Mouse (Mus musculus): ENCODE data around the gene Gm20431. TPM values are rescaled to one million over a fixed set of nuclear protein-coding genes. Genes with fewer than 3 reads are reported as not detected.

Gene Gm20431
- 9.5 and 15.3 TPM in 2 replicates for polyA plus RNA-seq (2012; rRNA removed)

DNA sequence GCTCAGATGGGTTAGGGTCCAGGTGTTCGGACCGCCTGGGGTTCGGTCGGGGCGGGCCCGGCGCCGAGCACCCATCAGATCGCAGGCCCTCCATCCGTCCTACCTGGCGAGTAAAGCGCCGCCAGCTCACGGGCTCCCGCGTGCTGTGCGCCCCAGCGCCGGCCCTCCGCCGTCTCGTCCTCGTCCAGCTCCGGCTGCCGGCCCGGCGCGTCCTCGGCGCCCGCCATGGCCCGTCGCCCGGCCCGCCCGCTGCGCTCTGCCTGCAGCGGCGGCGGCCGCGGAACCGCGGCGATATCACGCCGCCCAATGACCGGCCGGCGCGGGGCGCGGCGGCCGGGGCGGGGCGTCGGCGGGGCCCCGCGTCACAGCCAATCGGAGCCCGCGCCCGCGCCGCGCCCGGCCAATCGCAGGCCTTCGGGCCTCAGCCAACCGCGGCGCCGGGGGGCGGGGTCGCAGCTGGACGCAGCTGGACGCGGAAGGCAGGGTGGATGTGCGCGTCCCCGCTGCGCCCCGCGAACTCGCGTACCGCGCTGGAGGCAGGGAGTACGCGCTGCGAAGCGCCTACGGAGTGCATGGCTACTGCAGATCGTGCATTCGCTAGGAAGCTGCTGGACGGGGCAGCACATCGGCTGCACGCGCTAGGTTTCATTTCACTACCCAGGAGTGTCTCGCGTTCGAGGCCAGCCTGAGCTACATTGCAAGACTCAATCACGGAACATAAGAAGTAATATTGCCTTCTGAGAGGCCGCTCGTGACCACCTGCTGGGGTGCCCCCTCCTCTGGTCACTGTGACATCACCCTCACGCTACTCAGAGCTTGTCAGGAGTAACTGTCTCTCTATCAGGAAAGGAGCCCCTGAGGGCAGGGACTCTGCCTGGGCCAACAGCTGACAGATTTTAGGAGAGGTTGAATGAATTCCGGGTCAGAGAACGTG is at the start of gene Gm20431:
Gene Gm20431 (minus strand): TSS at position 227 of the 934 bp plus-strand sequence.
- DNase-seq, result peak; percentile 93
- Histone ChIP-seq H3K27ac (ENCODE audit: control insufficient read depth, insufficient read depth, low read length) (peak within 1 kb of the TSS; percentile 16; the same call in 1 of the 2 replicates), H3K27me3 (ENCODE audit: control insufficient read depth, insufficient read depth, low read length) (no peaks in the 10 kb centered on the region), H3K4me1 (replicated peaks; ENCODE audit: control insufficient read depth, insufficient read depth, low read length) (peaks cover 50% of the 10 kb centered on the region), H3K4me3 (ENCODE audit: control insufficient read depth, insufficient read depth, low read length) (peak within 1 kb of the TSS; percentile 100), H3K36me3 (ENCODE audit: control insufficient read depth, insufficient read depth, low read length) (no peaks in the 10 kb centered on the region)
- TF ChIP-seq CTCF (IDR thresholded peaks at IDR 0.05; ENCODE audit: borderline replicate concordance, control insufficient read depth, extremely low read depth, insufficient read depth, low read length, poor library complexity) (no peak), POLR2A (IDR thresholded peaks at IDR 0.05; ENCODE audit: control insufficient read depth, extremely low read depth, insufficient read depth, low read length, poor library complexity) (peak; percentile 96)
- WGBS, result 2% methylated on average over 109 of the region's 110 CpGs

DNA sequence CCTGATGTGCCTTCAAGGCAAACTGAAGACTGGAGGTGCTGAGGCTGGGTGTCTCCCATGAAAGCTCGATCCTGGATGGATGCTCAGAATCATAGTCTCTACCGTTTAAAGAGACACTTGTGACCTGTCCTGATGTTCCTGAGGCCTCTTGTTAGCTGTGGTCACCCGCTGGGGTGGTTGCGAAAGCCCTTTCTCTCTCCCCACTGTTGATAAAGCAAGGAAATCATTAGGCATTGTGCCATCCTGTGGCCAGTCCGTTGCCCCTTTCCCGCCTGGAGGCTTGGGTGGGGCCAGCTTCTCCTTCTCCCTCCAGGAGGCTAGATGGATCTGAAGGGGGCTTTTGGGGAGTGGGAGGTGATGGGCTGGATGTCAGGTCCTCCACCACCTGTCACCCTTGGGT is 49.3 kb upstream of the Gm20431 start:
- Histone ChIP-seq H3K27ac (ENCODE audit: control insufficient read depth, insufficient read depth, low read length) (no peak overlapping the region), H3K36me3 (ENCODE audit: control insufficient read depth, insufficient read depth, low read length) (no peaks in the 10 kb centered on the region), H3K4me3 (ENCODE audit: control insufficient read depth, insufficient read depth, low read length) (no peak overlapping the region), H3K27me3 (ENCODE audit: control insufficient read depth, insufficient read depth, low read length) (no peaks in the 10 kb centered on the region), H3K4me1 (replicated peaks; ENCODE audit: control insufficient read depth, insufficient read depth, low read length) (peaks cover 20% of the 10 kb centered on the region)
- 89% methylated on average over 6 of the region's 6 CpGs for WGBS
- TF ChIP-seq CTCF (IDR thresholded peaks at IDR 0.05; ENCODE audit: borderline replicate concordance, control insufficient read depth, extremely low read depth, insufficient read depth, low read length, poor library complexity) (no peak), POLR2A (IDR thresholded peaks at IDR 0.05; ENCODE audit: control insufficient read depth, extremely low read depth, insufficient read depth, low read length, poor library complexity) (no peak)
- DNase-seq, result no peak

DNA sequence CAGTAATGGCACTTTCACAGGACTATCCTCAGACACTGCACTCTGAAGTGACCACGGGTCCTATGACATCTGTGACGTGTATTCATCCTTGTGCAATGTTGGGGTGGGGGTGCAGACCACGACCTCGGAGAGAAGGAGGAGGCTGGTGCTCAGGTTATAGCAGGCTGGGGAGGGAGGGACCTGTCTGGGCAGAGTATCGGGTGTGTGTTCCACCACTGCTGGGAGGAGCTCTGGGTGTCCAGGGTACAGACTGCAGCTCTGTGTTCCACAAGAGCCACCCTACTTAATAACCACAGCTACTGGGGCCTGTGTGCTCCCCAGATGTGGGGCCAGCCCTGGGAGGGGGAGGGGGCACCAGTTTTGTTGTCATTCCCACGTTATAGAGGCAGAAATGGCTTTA is 48.7 kb upstream of the Gm20431 start:
- Histone ChIP-seq H3K36me3 (ENCODE audit: control insufficient read depth, insufficient read depth, low read length) (no peaks in the 10 kb centered on the region), H3K27ac (ENCODE audit: control insufficient read depth, insufficient read depth, low read length) (no peak overlapping the region), H3K4me1 (replicated peaks; ENCODE audit: control insufficient read depth, insufficient read depth, low read length) (peaks cover 20% of the 10 kb centered on the region), H3K4me3 (ENCODE audit: control insufficient read depth, insufficient read depth, low read length) (no peak overlapping the region), H3K27me3 (ENCODE audit: control insufficient read depth, insufficient read depth, low read length) (no peaks in the 10 kb centered on the region)
- no peak for DNase-seq
- WGBS, result 70% methylated on average over 6 of the region's 6 CpGs
- TF ChIP-seq POLR2A (IDR thresholded peaks at IDR 0.05; ENCODE audit: control insufficient read depth, extremely low read depth, insufficient read depth, low read length, poor library complexity), result no peak
- no peak for TF ChIP-seq CTCF (IDR thresholded peaks at IDR 0.05; ENCODE audit: borderline replicate concordance, control insufficient read depth, extremely low read depth, insufficient read depth, low read length, poor library complexity)

DNA sequence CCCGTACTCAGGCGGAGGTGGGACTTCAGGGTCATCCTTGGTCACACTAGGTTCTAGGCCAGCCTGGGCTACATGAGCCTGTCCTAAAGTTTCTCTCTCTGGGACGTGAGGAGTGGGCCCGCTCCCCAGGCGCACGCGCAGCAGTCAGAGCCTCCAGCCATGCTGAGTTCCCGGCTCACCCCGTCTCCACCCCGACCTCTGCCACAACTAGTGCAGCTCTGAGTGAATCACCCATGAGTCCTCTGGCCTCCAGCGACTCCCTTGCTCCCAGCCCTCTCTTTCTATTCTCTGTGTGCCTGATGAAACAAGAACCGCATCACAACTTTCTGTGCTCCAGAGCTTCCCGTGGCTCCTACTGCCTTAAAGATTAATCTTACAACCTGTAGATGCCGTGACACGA is 47.1 kb upstream of the Gm20431 start:
- Histone ChIP-seq H3K36me3 (ENCODE audit: control insufficient read depth, insufficient read depth, low read length) (no peaks in the 10 kb centered on the region), H3K4me1 (replicated peaks; ENCODE audit: control insufficient read depth, insufficient read depth, low read length) (peaks cover 15% of the 10 kb centered on the region), H3K27me3 (ENCODE audit: control insufficient read depth, insufficient read depth, low read length) (no peaks in the 10 kb centered on the region), H3K4me3 (ENCODE audit: control insufficient read depth, insufficient read depth, low read length) (no peak overlapping the region), H3K27ac (ENCODE audit: control insufficient read depth, insufficient read depth, low read length) (no peak overlapping the region)
- WGBS, result 78% methylated on average over 15 of the region's 15 CpGs
- no peak for DNase-seq
- TF ChIP-seq CTCF (IDR thresholded peaks at IDR 0.05; ENCODE audit: borderline replicate concordance, control insufficient read depth, extremely low read depth, insufficient read depth, low read length, poor library complexity), result no peak
- TF ChIP-seq POLR2A (IDR thresholded peaks at IDR 0.05; ENCODE audit: control insufficient read depth, extremely low read depth, insufficient read depth, low read length, poor library complexity), result no peak

DNA sequence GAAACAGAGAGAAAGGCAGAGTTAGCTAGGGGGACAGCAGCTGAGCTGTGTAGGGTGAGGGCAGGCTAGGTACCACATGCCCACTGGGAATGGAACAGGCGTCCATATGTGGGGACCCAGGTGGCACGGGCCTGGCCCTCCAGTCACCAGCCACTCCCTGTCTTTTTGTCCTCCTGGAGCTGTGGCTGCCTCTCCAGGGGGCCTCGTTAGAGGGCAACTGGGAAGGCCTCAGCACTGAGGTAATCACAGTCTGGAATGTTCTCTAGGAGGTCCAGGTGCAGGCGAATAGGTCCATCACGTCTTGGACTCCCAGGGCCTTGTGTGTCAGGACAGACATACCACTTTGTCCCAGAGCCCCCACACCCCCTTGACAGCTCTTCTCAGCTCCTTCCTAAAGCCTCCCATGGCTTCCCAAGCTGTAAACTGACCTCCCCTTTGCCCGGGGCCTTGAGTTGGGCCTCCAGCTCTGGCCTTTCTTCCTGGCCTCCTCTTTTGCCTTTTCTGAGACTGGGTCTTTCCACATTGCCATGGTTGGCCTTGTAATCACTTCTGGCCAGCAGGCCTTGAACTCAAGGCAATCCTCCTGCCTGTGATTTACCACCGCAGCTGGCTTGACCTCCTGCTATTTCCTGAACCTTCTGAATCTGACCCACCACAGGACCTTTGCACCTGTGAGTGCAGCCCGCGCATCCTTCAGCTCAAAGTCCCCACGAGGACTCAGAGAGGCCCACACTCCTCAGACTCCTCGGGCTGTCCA is 45.1 kb upstream of the Gm20431 start:
- DNase-seq, result no peak
- Histone ChIP-seq H3K27me3 (ENCODE audit: control insufficient read depth, insufficient read depth, low read length) (no peaks in the 10 kb centered on the region), H3K27ac (ENCODE audit: control insufficient read depth, insufficient read depth, low read length) (no peak overlapping the region), H3K4me3 (ENCODE audit: control insufficient read depth, insufficient read depth, low read length) (no peak overlapping the region), H3K36me3 (ENCODE audit: control insufficient read depth, insufficient read depth, low read length) (no peaks in the 10 kb centered on the region), H3K4me1 (replicated peaks; ENCODE audit: control insufficient read depth, insufficient read depth, low read length) (peaks cover 22% of the 10 kb centered on the region)
- no peak for TF ChIP-seq CTCF (IDR thresholded peaks at IDR 0.05; ENCODE audit: borderline replicate concordance, control insufficient read depth, extremely low read depth, insufficient read depth, low read length, poor library complexity)
- no peak for TF ChIP-seq POLR2A (IDR thresholded peaks at IDR 0.05; ENCODE audit: control insufficient read depth, extremely low read depth, insufficient read depth, low read length, poor library complexity)
- WGBS, result 94% methylated on average over 11 of the region's 11 CpGs

DNA sequence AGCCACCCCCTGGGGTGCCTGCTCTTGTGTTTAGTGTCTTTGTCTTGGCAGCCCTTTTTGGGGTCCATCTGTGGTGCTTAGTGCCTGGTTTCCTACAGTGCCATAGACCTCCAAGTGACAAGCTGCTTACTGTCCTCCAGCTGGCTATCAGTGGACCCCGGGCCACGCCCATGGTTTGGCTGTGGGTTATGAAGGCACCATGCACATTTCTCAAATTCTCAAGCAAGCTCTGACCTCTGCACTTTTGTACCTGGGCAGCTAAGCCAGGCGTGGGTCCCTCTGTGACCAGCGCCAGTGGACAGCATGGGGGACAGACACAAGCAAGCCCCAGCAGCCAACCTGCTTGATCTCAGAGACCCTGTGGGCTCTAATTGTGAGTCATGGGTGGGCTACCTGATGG is 43.1 kb upstream of the Gm20431 start:
- H3K4me1 ChIP-seq (replicated peaks; ENCODE audit: control insufficient read depth, insufficient read depth, low read length), result peaks cover 38% of the 10 kb centered on the region
- no peak for TF ChIP-seq POLR2A (IDR thresholded peaks at IDR 0.05; ENCODE audit: control insufficient read depth, extremely low read depth, insufficient read depth, low read length, poor library complexity)
- no peak for TF ChIP-seq CTCF (IDR thresholded peaks at IDR 0.05; ENCODE audit: borderline replicate concordance, control insufficient read depth, extremely low read depth, insufficient read depth, low read length, poor library complexity)
- no peaks in the 10 kb centered on the region for H3K27me3 ChIP-seq (ENCODE audit: control insufficient read depth, insufficient read depth, low read length)
- no peak for DNase-seq
- H3K36me3 ChIP-seq (ENCODE audit: control insufficient read depth, insufficient read depth, low read length), result no peaks in the 10 kb centered on the region
- no peak overlapping the region for H3K4me3 ChIP-seq (ENCODE audit: control insufficient read depth, insufficient read depth, low read length)
- H3K27ac ChIP-seq (ENCODE audit: control insufficient read depth, insufficient read depth, low read length), result no peak overlapping the region
- WGBS, result over 99% methylated on average over 4 of the region's 4 CpGs

All from thymus, adult 2 months (tissue).